Mouse (Mus musculus) liver, postnatal 0 days (tissue): Measurements from ENCODE around the gene Ppie. TPM values are rescaled to one million over a fixed set of nuclear protein-coding genes. Genes with fewer than 3 reads are reported as not detected.

Experiments
- ATAC-seq: fragments of 200-750 bp; cut with Nextera tagmentation; 2 replicates; pipeline ENCODE4 v1.8.0; 2017; ENCODE audit warnings: mild to moderate bottlenecking, moderate library complexity
- DNase-seq: peaks from one replicate; pipeline ENCODE4 v3.0.0-alpha.2; 2016
- H3K27ac ChIP-seq: fragments of 300-500 bp; sonication (generic); 2 replicates; pipeline ENCODE4 v1.5.1; 2014; ENCODE audit warnings: antibody characterized with exemption, moderate library complexity, mild to moderate bottlenecking, low read depth
- H3K27me3 ChIP-seq: fragments of 300-500 bp; sonication (generic); 2 replicates; pipeline ENCODE4 v1.6.1; 2014; ENCODE audit warnings: low read length, control low read depth, mixed read lengths; ENCODE audit not compliant: insufficient read depth
- H3K36me3 ChIP-seq: fragments of 300-500 bp; sonication (generic); replicated peaks from 2 replicates; pipeline ENCODE4 v1.6.1; 2014; ENCODE audit warnings: mild to moderate bottlenecking, control low read depth, low read length, moderate library complexity, mixed read lengths; ENCODE audit not compliant: insufficient read depth
- H3K4me1 ChIP-seq: fragments of 300-500 bp; sonication (generic); 2 replicates; pipeline ENCODE4 v1.6.1; 2014; ENCODE audit warnings: antibody characterized with exemption, mild to moderate bottlenecking, control low read depth; ENCODE audit not compliant: insufficient read depth
- H3K4me2 ChIP-seq: fragments of 300-500 bp; sonication (generic); 2 replicates; pipeline ENCODE4 v1.6.1; 2014; ENCODE audit warnings: low read depth, mild to moderate bottlenecking, low read length, moderate library complexity, mixed read lengths
- H3K4me3 ChIP-seq: fragments of 300-500 bp; sonication (generic); 2 replicates; pipeline ENCODE4 v1.5.1; 2014; ENCODE audit warnings: low read depth, low read length
- H3K9ac ChIP-seq: fragments of 300-500 bp; sonication (generic); replicated peaks from 2 replicates; pipeline ENCODE4 v1.6.1; 2014; ENCODE audit warnings: mild to moderate bottlenecking, moderate library complexity
- H3K9me3 ChIP-seq: fragments of 300-500 bp; sonication (generic); 2 replicates; pipeline ENCODE4 v1.6.1; 2016; ENCODE audit warnings: mild to moderate bottlenecking, control low read depth, low read length, mixed read lengths
- CTCF ChIP-seq: sonication (generic); IDR thresholded peaks from 2 replicates; pipeline ENCODE4 v1.5.1; 2016; ENCODE audit warnings: antibody characterized with exemption, low read depth
- EP300 ChIP-seq: IDR thresholded peaks from 2 replicates; pipeline ENCODE4 v1.6.1; 2016; ENCODE audit warnings: antibody characterized with exemption, low read depth, mild to moderate bottlenecking
- WGBS: fragments of 180-500 bp; shearing (Covaris S2); extraction: QIAGEN DNeasy Blood & Tissue Kit; methylation state at CpG from one replicate; pipeline ENCODE4 v1.1.7; 2014; ENCODE audit not compliant: insufficient replicate concordance; 5-methylcytosine and 5-hydroxymethylcytosine counted together
- polyA plus RNA-seq: library from polyadenylated mRNA; unstranded; fragments of >200 nt; fragmentation: Nextera tagmentation; extraction: Ambion mirVana; gene quantifications from 2 replicates; pipeline ENCODE4 v1.2.1, GENCODE M21; 2015

The Ppie gene
- polyA plus RNA-seq = 25.4 and 26.6 TPM in 2 replicates

GRCm38 (mm10) chr4:123139513-123140154 lies at the start of gene Ppie:
Gene Ppie, minus strand, starts transcription at chr4:123139951.
- no peaks in the 10 kb centered on the region for H3K27me3 ChIP-seq
- DNase-seq (peak; percentile 95), ATAC-seq (peak; percentile 99)
- H3K9ac ChIP-seq = peak within 1 kb of the TSS; percentile 60
- peak within 1 kb of the TSS; percentile 75 for H3K4me3 ChIP-seq
- H3K9me3 ChIP-seq = no peaks in the 10 kb centered on the region
- H3K4me1 ChIP-seq = peaks cover 7% of the 10 kb centered on the region
- WGBS = 2% methylated on average over 34 of the region's 34 CpGs
- peaks cover 15% of the 10 kb centered on the region for H3K36me3 ChIP-seq
- peak within 1 kb of the TSS; percentile 74 for H3K27ac ChIP-seq
- peak; percentile 29 for TF ChIP-seq CTCF
- peak; percentile 5; the same call in 1 of the 2 replicates for TF ChIP-seq EP300
- peak within 1 kb of the TSS; percentile 81 for H3K4me2 ChIP-seq

GRCm38 (mm10) chr4:123184816-123185215 lies 45.1 kb upstream of the Ppie start:
- H3K27ac ChIP-seq = no peak overlapping the region
- ATAC-seq (no peak), DNase-seq (no peak)
- no peaks in the 10 kb centered on the region for H3K36me3 ChIP-seq
- no peak overlapping the region for H3K9ac ChIP-seq
- H3K27me3 ChIP-seq = peaks cover 63% of the 10 kb centered on the region
- H3K4me2 ChIP-seq = no peak overlapping the region
- 39% methylated on average over 3 of the region's 3 CpGs for WGBS
- H3K4me1 ChIP-seq = peaks cover 13% of the 10 kb centered on the region; the same call in 1 of the 2 replicates
- no peaks in the 10 kb centered on the region for H3K9me3 ChIP-seq
- TF ChIP-seq CTCF = no peak
- TF ChIP-seq EP300 = no peak
- no peak overlapping the region for H3K4me3 ChIP-seq

- DNase-seq = peak; percentile 65
- Histone ChIP-seq H3K9ac (0 out of 2 replicates have a peak overlapping the region, but pooled peaks have one; percentile 30), H3K9me3 (no peaks in the 10 kb centered on the region), H3K36me3 (no peaks in the 10 kb centered on the region), H3K27me3 (peaks cover 63% of the 10 kb centered on the region), H3K4me3 (peak overlapping the region; percentile 45), H3K27ac (no peak overlapping the region), H3K4me1 (peaks cover 13% of the 10 kb centered on the region; the same call in 1 of the 2 replicates), H3K4me2 (peak overlapping the region; percentile 62)
- 10% methylated on average over 43 of the region's 44 CpGs for WGBS
- no peak for TF ChIP-seq EP300
- TF ChIP-seq CTCF = no peak
- ATAC-seq = peak; percentile 54; the same call in 1 of the 2 replicates
These were observed 43.7 kb upstream of the Ppie start for GRCm38 (mm10) chr4:123183239-123184056.

GRCm38 (mm10) chr4:123182328-123183238 lies 42.8 kb upstream of the Ppie start, which contains the start of gene Hpcal4:
Gene Hpcal4, plus strand, starts transcription at chr4:123183227.
- peak; percentile 19 for DNase-seq
- 2% methylated on average over 43 of the region's 44 CpGs for WGBS
- TF ChIP-seq CTCF (no peak), EP300 (no peak)
- peak within 1 kb of the TSS; percentile 45 for H3K4me3 ChIP-seq
- 0 out of 2 replicates have a peak within 1 kb of the TSS, but pooled peaks have one; percentile 30 for H3K9ac ChIP-seq
- H3K27ac ChIP-seq = no peak within 1 kb of the TSS
- no peaks in the 10 kb centered on the region for H3K36me3 ChIP-seq
- H3K4me2 ChIP-seq = peak within 1 kb of the TSS; percentile 62
- peaks cover 13% of the 10 kb centered on the region; the same call in 1 of the 2 replicates for H3K4me1 ChIP-seq
- H3K27me3 ChIP-seq = peaks cover 63% of the 10 kb centered on the region
- no peak for ATAC-seq
- no peaks in the 10 kb centered on the region for H3K9me3 ChIP-seq

GRCm38 (mm10) chr4:123171811-123172210 lies 32.1 kb upstream of the Ppie start:
- no peak overlapping the region for H3K4me3 ChIP-seq
- no peaks in the 10 kb centered on the region for H3K4me1 ChIP-seq
- ATAC-seq = no peak
- no peak overlapping the region for H3K9ac ChIP-seq
- peaks cover 7% of the 10 kb centered on the region for H3K27me3 ChIP-seq
- DNase-seq = no peak
- H3K27ac ChIP-seq = no peak overlapping the region
- no peaks in the 10 kb centered on the region for H3K36me3 ChIP-seq
- TF ChIP-seq EP300 = no peak
- no peak for TF ChIP-seq CTCF
- no peaks in the 10 kb centered on the region for H3K9me3 ChIP-seq
- no peak overlapping the region for H3K4me2 ChIP-seq
